Mouse (Mus musculus): ENCODE results near the gene Rab6b. TPM values are rescaled to one million over a fixed set of nuclear protein-coding genes. Genes with fewer than 3 reads are reported as not detected.

Gene Rab6b
- total and polyA plus RNA-seq, 2 experiments from 2014 or later: 162 to 228 TPM

- no peak overlapping the region for H3K4me3 ChIP-seq (ENCODE audit: low read depth, low read length)
- H3K4me1 ChIP-seq (ENCODE audit: insufficient read depth, low read length): peaks cover 12% of the 10 kb centered on the region; the same call in 1 of the 2 replicates
- no peak overlapping the region for H3K4me2 ChIP-seq (ENCODE audit: low read depth, low read length, poor library complexity, severe bottlenecking)
- H3K27ac ChIP-seq (ENCODE audit: low read depth, low read length): no peak overlapping the region
- H3K27me3 ChIP-seq (ENCODE audit: insufficient read depth, low read length): no peaks in the 10 kb centered on the region
- no peaks in the 10 kb centered on the region for H3K9me3 ChIP-seq (ENCODE audit: low read length)
- 89% methylated on average over 7 of the region's 7 CpGs for WGBS
- TF ChIP-seq CTCF (IDR thresholded peaks at IDR 0.05): no peak
- H3K36me3 ChIP-seq (ENCODE audit: insufficient read depth, low read length): 0 out of 2 replicates have a peak, but pooled peaks cover 14% of the 10 kb centered on the region
- H3K9ac ChIP-seq (replicated peaks; ENCODE audit: low read length, poor library complexity, severe bottlenecking): no peak overlapping the region
- DNase-seq (ENCODE audit: low spot score) (no peak), ATAC-seq (ENCODE audit: low FRiP score) (no peak)
These were observed 29.7 kb downstream of the Rab6b start for GRCm38 (mm10) chr9:103141266-103141665.

- no peak overlapping the region for H3K4me2 ChIP-seq (ENCODE audit: low read depth, low read length, poor library complexity, severe bottlenecking)
- no peak overlapping the region for H3K4me3 ChIP-seq (ENCODE audit: low read depth, low read length)
- H3K4me1 ChIP-seq (ENCODE audit: insufficient read depth, low read length): peaks cover 21% of the 10 kb centered on the region
- no peaks in the 10 kb centered on the region for H3K9me3 ChIP-seq (ENCODE audit: low read length)
- H3K9ac ChIP-seq (replicated peaks; ENCODE audit: low read length, poor library complexity, severe bottlenecking): no peak overlapping the region
- ATAC-seq (ENCODE audit: low FRiP score) (no peak), DNase-seq (ENCODE audit: low spot score) (no peak)
- H3K27ac ChIP-seq (ENCODE audit: low read depth, low read length): no peak overlapping the region
- no peaks in the 10 kb centered on the region for H3K27me3 ChIP-seq (ENCODE audit: insufficient read depth, low read length)
- 0 out of 2 replicates have a peak, but pooled peaks cover 15% of the 10 kb centered on the region for H3K36me3 ChIP-seq (ENCODE audit: insufficient read depth, low read length)
- no peak for TF ChIP-seq CTCF (IDR thresholded peaks at IDR 0.05)
- WGBS: 69% methylated on average over 4 of the region's 4 CpGs
These were observed 32.3 kb downstream of the Rab6b start for GRCm38 (mm10) chr9:103143881-103144280.

- Histone ChIP-seq H3K36me3 (ENCODE audit: insufficient read depth, low read length) (peaks cover 20% of the 10 kb centered on the region; the same call in 1 of the 2 replicates), H3K4me1 (ENCODE audit: insufficient read depth, low read length) (peaks cover 21% of the 10 kb centered on the region), H3K9me3 (ENCODE audit: low read length) (no peaks in the 10 kb centered on the region), H3K4me3 (ENCODE audit: low read depth, low read length) (no peak overlapping the region), H3K27me3 (ENCODE audit: insufficient read depth, low read length) (no peaks in the 10 kb centered on the region), H3K27ac (ENCODE audit: low read depth, low read length) (peak overlapping the region; percentile 43), H3K9ac (replicated peaks; ENCODE audit: low read length, poor library complexity, severe bottlenecking) (0 out of 2 replicates have a peak overlapping the region, but pooled peaks have one; percentile 1), H3K4me2 (ENCODE audit: low read depth, low read length, poor library complexity, severe bottlenecking) (no peak overlapping the region)
- DNase-seq (ENCODE audit: low spot score) (peak; percentile 47), ATAC-seq (ENCODE audit: low FRiP score) (no peak)
- no peak for TF ChIP-seq CTCF (IDR thresholded peaks at IDR 0.05)
- 34% methylated on average over 5 of the region's 5 CpGs for WGBS
These were observed 33.8 kb downstream of the Rab6b start for GRCm38 (mm10) chr9:103145351-103145750.

- H3K9ac ChIP-seq (replicated peaks; ENCODE audit: low read length, poor library complexity, severe bottlenecking): no peak overlapping the region
- H3K36me3 ChIP-seq (ENCODE audit: insufficient read depth, low read length): peaks cover 21% of the 10 kb centered on the region; the same call in 1 of the 2 replicates
- 50% methylated on average over 10 of the region's 10 CpGs for WGBS
- no peak for TF ChIP-seq CTCF (IDR thresholded peaks at IDR 0.05)
- H3K9me3 ChIP-seq (ENCODE audit: low read length): no peaks in the 10 kb centered on the region
- H3K27me3 ChIP-seq (ENCODE audit: insufficient read depth, low read length): no peaks in the 10 kb centered on the region
- no peak overlapping the region for H3K4me3 ChIP-seq (ENCODE audit: low read depth, low read length)
- ATAC-seq (ENCODE audit: low FRiP score): no peak
- peak overlapping the region; percentile 62; the same call in 1 of the 2 replicates for H3K27ac ChIP-seq (ENCODE audit: low read depth, low read length)
- DNase-seq (ENCODE audit: low spot score): no peak
- no peak overlapping the region for H3K4me2 ChIP-seq (ENCODE audit: low read depth, low read length, poor library complexity, severe bottlenecking)
- H3K4me1 ChIP-seq (ENCODE audit: insufficient read depth, low read length): peaks cover 21% of the 10 kb centered on the region
These were observed 34.7 kb downstream of the Rab6b start for GRCm38 (mm10) chr9:103146257-103146656.

GRCm38 (mm10) chr9:103146703-103147102, 35.1 kb downstream of the Rab6b start:
- 14% methylated on average over 9 of the region's 9 CpGs for WGBS
- peak; percentile 83 for ATAC-seq (ENCODE audit: low FRiP score)
- no peaks in the 10 kb centered on the region for H3K27me3 ChIP-seq (ENCODE audit: insufficient read depth, low read length)
- H3K9ac ChIP-seq (replicated peaks; ENCODE audit: low read length, poor library complexity, severe bottlenecking): no peak overlapping the region
- H3K27ac ChIP-seq (ENCODE audit: low read depth, low read length): peak overlapping the region; percentile 62; the same call in 1 of the 2 replicates
- no peak for TF ChIP-seq CTCF (IDR thresholded peaks at IDR 0.05)
- H3K4me2 ChIP-seq (ENCODE audit: low read depth, low read length, poor library complexity, severe bottlenecking): no peak overlapping the region
- peaks cover 18% of the 10 kb centered on the region; the same call in 1 of the 2 replicates for H3K36me3 ChIP-seq (ENCODE audit: insufficient read depth, low read length)
- peak; percentile 76 for DNase-seq (ENCODE audit: low spot score)
- no peaks in the 10 kb centered on the region for H3K9me3 ChIP-seq (ENCODE audit: low read length)
- H3K4me3 ChIP-seq (ENCODE audit: low read depth, low read length): no peak overlapping the region
- peaks cover 21% of the 10 kb centered on the region for H3K4me1 ChIP-seq (ENCODE audit: insufficient read depth, low read length)

GRCm38 (mm10) chr9:103147103-103147502, 35.5 kb downstream of the Rab6b start:
- no peaks in the 10 kb centered on the region for H3K9me3 ChIP-seq (ENCODE audit: low read length)
- H3K4me3 ChIP-seq (ENCODE audit: low read depth, low read length): no peak overlapping the region
- DNase-seq (ENCODE audit: low spot score) (peak; percentile 38), ATAC-seq (ENCODE audit: low FRiP score) (no peak; the same call in 1 of the 2 replicates)
- H3K27me3 ChIP-seq (ENCODE audit: insufficient read depth, low read length): no peaks in the 10 kb centered on the region
- 0 out of 2 replicates have a peak overlapping the region, but pooled peaks have one; percentile 4 for H3K4me2 ChIP-seq (ENCODE audit: low read depth, low read length, poor library complexity, severe bottlenecking)
- H3K36me3 ChIP-seq (ENCODE audit: insufficient read depth, low read length): peaks cover 18% of the 10 kb centered on the region; the same call in 1 of the 2 replicates
- H3K4me1 ChIP-seq (ENCODE audit: insufficient read depth, low read length): peaks cover 21% of the 10 kb centered on the region
- 22% methylated on average over 13 of the region's 13 CpGs for WGBS
- no peak overlapping the region for H3K9ac ChIP-seq (replicated peaks; ENCODE audit: low read length, poor library complexity, severe bottlenecking)
- no peak for TF ChIP-seq CTCF (IDR thresholded peaks at IDR 0.05)
- H3K27ac ChIP-seq (ENCODE audit: low read depth, low read length): peak overlapping the region; percentile 62
